ENCODE assay signal across 14 mouse cellular contexts in genomic region chr9:30845609-30846290, GRCm38 (mm10).
A peak's percentile ranks its signal among the peaks of the same experiment; 100 is the strongest.
DNase-seq lines count a peak whose midpoint lies in the region; ATAC-seq lines count a peak whose summit lies in the region.
"Had no signal": no experiment of that assay in that cellular context is flagged by ENCODE, and none has a peak within 500 bp of the region (broad histone marks: within the 10 kb centered on the region; RNA-seq: fewer than 3 reads in every experiment).

No protein-coding gene starts in this region.

- no peaks in the 10 kb centered on the region for H3K9me3 ChIP-seq in heart, embryonic 14.5 days (ENCODE audit: control insufficient read depth, low read length)
- H3K9me3 ChIP-seq: forebrain, embryonic 13.5 days; kidney, embryonic 15.5 days had no signal

- ATAC-seq in heart, embryonic 14.5 days (ENCODE audit: insufficient number of reproducible peaks, insufficient read depth, low FRiP score, low read depth), result peak; percentile 45
- ATAC-seq: forebrain, embryonic 13.5 days; liver, postnatal 0 days had no signal

- no peak overlapping the region for H3K27ac ChIP-seq in heart, embryonic 14.5 days (replicated peaks in 1 of 2; ENCODE audit: control insufficient read depth in 1 of 2, insufficient read depth in 1 of 2, low read depth in 2 of 2, low read length in 2 of 2)
- H3K27ac ChIP-seq: forebrain, embryonic 13.5 days; kidney, embryonic 15.5 days had no signal

- no peak overlapping the region for H3K9ac ChIP-seq in heart, embryonic 14.5 days (ENCODE audit: low read length)
- H3K9ac ChIP-seq: forebrain, embryonic 13.5 days; kidney, embryonic 15.5 days; liver, postnatal 0 days had no signal

- intact Hi-C loops in gastrocnemius, postnatal 14 days (cut with DNase I; ENCODE audit: low total_unique reads), result no loop called here
- intact Hi-C loops in left cerebral cortex, postnatal 25 days (cut with DNase I), result no loop called here

- no peaks in the 10 kb centered on the region for H3K27me3 ChIP-seq in heart, embryonic 14.5 days (ENCODE audit: control insufficient read depth, insufficient read depth, low read length)
- H3K27me3 ChIP-seq: forebrain, embryonic 13.5 days; kidney, embryonic 15.5 days had no signal

- DNase-seq in gastrocnemius, adult 8-10 months (ENCODE audit: low spot score in 2 of 2), result peak; percentile 14 to 23
- no peak for DNase-seq in gastrocnemius, postnatal 14 days
- DNase-seq in retina, postnatal 1 day, result peak; percentile 17
- no peak for DNase-seq in retina, embryonic 14.5 days (ENCODE audit: low spot score)
- DNase-seq in skeletal muscle tissue, adult 2 months (ENCODE audit: low read depth, low spot score), result peak; percentile 40
- DNase-seq in frontal cortex, postnatal 10 days (ENCODE audit: low spot score in 2 of 2), result no peak
- no peak for DNase-seq in left cerebral cortex, postnatal 25 days (ENCODE audit: low spot score in 2 of 2)
- DNase-seq: adrenal gland, adult 2 months; cerebellum, adult 9-10 months; liver, postnatal 0 days; right cerebral cortex, adult 18-20 months had no signal

- peaks cover 21 to 36% of the 10 kb centered on the region in 2 experiments for H3K4me1 ChIP-seq in heart, embryonic 14.5 days (ENCODE audit: control insufficient read depth in 2 of 2, insufficient read depth in 2 of 2, low read length in 2 of 2)
- H3K4me1 ChIP-seq: forebrain, embryonic 13.5 days had no signal

- H3K4me3 ChIP-seq in heart, embryonic 14.5 days (ENCODE audit: control insufficient read depth in 1 of 2, insufficient read depth in 1 of 2, low read depth in 1 of 2, low read length in 2 of 2), result no peak overlapping the region
- H3K4me3 ChIP-seq: forebrain, embryonic 13.5 days; kidney, embryonic 15.5 days had no signal

- H3K36me3 ChIP-seq in heart, embryonic 14.5 days (ENCODE audit: control insufficient read depth, insufficient read depth, low read length), result no peaks in the 10 kb centered on the region
- H3K36me3 ChIP-seq: kidney, embryonic 15.5 days had no signal

- H3K4me2 ChIP-seq in heart, embryonic 14.5 days (ENCODE audit: low read length), result no peak overlapping the region
- H3K4me2 ChIP-seq: forebrain, embryonic 13.5 days; kidney, embryonic 15.5 days had no signal

- 64% methylated on average over 10 of the region's 10 CpGs for WGBS in heart, embryonic 14.5 days

Comparison
In these comparisons a context has a peak if more than half of its experiments do, and no peak if none do; other contexts are left out.
1. DNase-seq: peak in gastrocnemius, adult 8-10 months (2 of 2), retina, postnatal 1 day (single experiment) and skeletal muscle tissue, adult 2 months (single experiment); none in gastrocnemius, postnatal 14 days (single experiment), retina, embryonic 14.5 days (single experiment), frontal cortex, postnatal 10 days (0 of 2) and left cerebral cortex, postnatal 25 days (0 of 2).